Mouse (Mus musculus): ENCODE data around the gene Taar7d. TPM values are rescaled to one million over a fixed set of nuclear protein-coding genes. Genes with fewer than 3 reads are reported as not detected.

Taar7d gene
- polyA plus RNA-seq (2016; fragmentation: Nextera tagmentation; extraction: Ambion mirVana): not detected in 2 replicates

GRCm38 (mm10) chr10:24026922-24027321 lies at the start of gene Taar7d:
Gene Taar7d, plus strand, starts transcription at chr10:24027222.
- H3K4me1 ChIP-seq: no peaks in the 10 kb centered on the region
- no peak within 1 kb of the TSS for H3K4me3 ChIP-seq
- DNase-seq (ENCODE audit: low spot score): no peak
- H3K27me3 ChIP-seq (ENCODE audit: low read depth, poor library complexity, severe bottlenecking): no peaks in the 10 kb centered on the region
- H3K27ac ChIP-seq: no peak within 1 kb of the TSS
- no peaks in the 10 kb centered on the region for H3K9me3 ChIP-seq (replicated peaks)
- H3K36me3 ChIP-seq: no peaks in the 10 kb centered on the region

- no peaks in the 10 kb centered on the region for H3K4me1 ChIP-seq
- WGBS: 60% methylated on average over 4 of the region's 4 CpGs
- no peak overlapping the region for H3K4me3 ChIP-seq
- no peak for DNase-seq (ENCODE audit: low spot score)
- no peaks in the 10 kb centered on the region for H3K36me3 ChIP-seq
- no peak overlapping the region for H3K27ac ChIP-seq
- H3K27me3 ChIP-seq (ENCODE audit: low read depth, poor library complexity, severe bottlenecking): no peaks in the 10 kb centered on the region
- no peaks in the 10 kb centered on the region for H3K9me3 ChIP-seq (replicated peaks)
Measured at GRCm38 (mm10) chr10:23977958-23978357, 49.1 kb upstream of the Taar7d start.

DNA sequence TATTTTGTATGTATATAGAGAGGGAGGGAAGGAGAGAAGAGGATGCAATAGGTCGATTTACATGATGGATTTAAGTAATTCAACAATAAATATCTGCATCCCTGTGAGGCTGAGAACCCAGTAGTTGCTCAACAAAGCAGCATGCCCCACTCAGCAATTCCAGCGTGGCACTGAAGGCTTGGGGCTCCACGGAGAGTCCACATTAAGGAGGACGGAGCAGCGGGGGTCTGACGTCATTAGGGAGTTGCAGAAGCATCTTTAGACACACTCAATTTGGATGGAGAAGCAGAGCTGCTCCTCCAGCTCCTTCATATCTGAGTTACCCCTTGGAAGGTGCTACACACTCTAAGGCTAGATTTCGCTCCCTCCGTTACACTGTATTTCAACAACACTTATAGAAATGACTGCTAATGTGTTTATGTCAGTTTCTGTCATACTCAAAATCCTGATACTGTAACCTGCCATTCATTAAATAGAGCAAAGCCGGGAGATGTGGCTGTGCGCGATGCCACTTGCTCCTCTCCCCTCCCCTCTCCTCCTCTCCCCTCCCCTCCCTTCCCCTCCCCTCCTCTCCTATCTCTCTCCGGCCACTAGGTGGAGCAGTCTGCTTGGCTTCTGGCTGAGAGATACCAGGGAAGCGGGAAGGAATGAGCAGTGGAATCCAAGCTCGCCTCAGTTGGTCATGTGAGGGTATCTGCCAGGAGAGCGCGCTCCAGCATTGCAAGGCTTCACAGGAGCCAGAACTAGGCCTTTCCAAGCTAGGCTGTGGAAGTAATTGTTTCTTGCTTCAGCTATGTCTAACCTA lies 47.9 kb upstream of the Taar7d start:
- Histone ChIP-seq H3K27me3 (ENCODE audit: low read depth, poor library complexity, severe bottlenecking) (no peaks in the 10 kb centered on the region), H3K36me3 (no peaks in the 10 kb centered on the region), H3K9me3 (replicated peaks) (no peaks in the 10 kb centered on the region), H3K27ac (no peak overlapping the region), H3K4me1 (no peaks in the 10 kb centered on the region), H3K4me3 (no peak overlapping the region)
- WGBS: 45% methylated on average over 16 of the region's 16 CpGs
- DNase-seq (ENCODE audit: low spot score): peak; percentile 81

DNA sequence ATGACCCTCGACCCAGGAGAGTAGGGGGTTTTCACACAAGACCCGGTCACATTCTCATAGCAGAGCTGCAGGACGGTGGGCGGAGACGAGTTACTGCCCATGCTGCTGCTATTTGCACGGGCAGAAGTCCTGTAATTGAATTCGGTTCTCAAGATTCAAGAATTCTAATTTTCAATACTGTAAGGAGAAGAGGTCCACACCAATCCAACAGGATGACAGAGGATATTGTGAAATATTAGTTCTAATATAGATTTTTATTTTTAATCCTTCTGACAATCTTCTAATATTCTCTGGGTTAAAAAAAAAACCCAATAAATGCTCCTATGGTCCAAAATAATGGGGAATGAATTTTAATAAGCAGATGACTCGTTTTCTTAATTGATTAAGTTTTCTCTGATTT lies 41.5 kb upstream of the Taar7d start, which contains the start of gene Taar6:
Gene Taar6, minus strand, starts transcription at position 101 of the 400 bp plus-strand sequence.
- Histone ChIP-seq H3K36me3 (no peaks in the 10 kb centered on the region), H3K27me3 (ENCODE audit: low read depth, poor library complexity, severe bottlenecking) (no peaks in the 10 kb centered on the region), H3K9me3 (replicated peaks) (no peaks in the 10 kb centered on the region), H3K27ac (no peak within 1 kb of the TSS), H3K4me1 (no peaks in the 10 kb centered on the region), H3K4me3 (no peak within 1 kb of the TSS)
- DNase-seq (ENCODE audit: low spot score): no peak
- 82% methylated on average over 8 of the region's 8 CpGs for WGBS

GRCm38 (mm10) chr10:23986419-23986818 lies 40.6 kb upstream of the Taar7d start:
- Histone ChIP-seq H3K27me3 (ENCODE audit: low read depth, poor library complexity, severe bottlenecking) (no peaks in the 10 kb centered on the region), H3K36me3 (no peaks in the 10 kb centered on the region), H3K4me3 (no peak overlapping the region), H3K9me3 (replicated peaks) (no peaks in the 10 kb centered on the region), H3K4me1 (no peaks in the 10 kb centered on the region), H3K27ac (no peak overlapping the region)
- 93% methylated on average over 5 of the region's 5 CpGs for WGBS
- DNase-seq (ENCODE audit: low spot score): no peak

DNA sequence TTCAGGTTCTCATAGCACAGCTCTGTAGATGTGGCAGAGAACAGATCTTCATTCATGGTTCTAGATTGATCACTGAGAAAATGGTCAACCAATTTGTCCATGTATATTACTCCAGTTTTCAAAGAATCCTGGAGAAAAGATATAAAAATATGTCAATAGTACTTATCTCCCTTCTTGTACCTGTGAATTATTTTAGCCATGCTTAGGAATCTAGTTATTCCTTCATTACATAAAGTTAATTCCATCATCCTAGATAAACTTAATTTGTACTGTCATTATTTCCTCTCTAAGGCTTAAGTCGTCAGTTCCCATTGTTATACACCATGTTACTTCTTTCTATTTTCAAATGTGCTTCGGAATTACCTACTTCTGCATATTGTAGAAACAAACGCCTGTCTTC lies 33.6 kb upstream of the Taar7d start, which contains the start of gene Taar7a:
Gene Taar7a, minus strand, starts transcription at position 101 of the 400 bp plus-strand sequence.
- no peak within 1 kb of the TSS for H3K27ac ChIP-seq
- no peaks in the 10 kb centered on the region for H3K36me3 ChIP-seq
- no peaks in the 10 kb centered on the region for H3K9me3 ChIP-seq (replicated peaks)
- H3K27me3 ChIP-seq (ENCODE audit: low read depth, poor library complexity, severe bottlenecking): no peaks in the 10 kb centered on the region
- H3K4me1 ChIP-seq: no peaks in the 10 kb centered on the region
- 95% methylated on average over 3 of the region's 3 CpGs for WGBS
- DNase-seq (ENCODE audit: low spot score): no peak
- no peak within 1 kb of the TSS for H3K4me3 ChIP-seq

GRCm38 (mm10) chr10:23999639-24000038 lies 27.4 kb upstream of the Taar7d start, which contains the start of gene Taar7b:
Gene Taar7b, plus strand, starts transcription at chr10:23999939.
- Histone ChIP-seq H3K36me3 (no peaks in the 10 kb centered on the region), H3K27me3 (ENCODE audit: low read depth, poor library complexity, severe bottlenecking) (no peaks in the 10 kb centered on the region), H3K4me3 (no peak within 1 kb of the TSS), H3K27ac (no peak within 1 kb of the TSS), H3K9me3 (replicated peaks) (no peaks in the 10 kb centered on the region), H3K4me1 (no peaks in the 10 kb centered on the region)
- no peak for DNase-seq (ENCODE audit: low spot score)
- 98% methylated on average over 1 of the region's 1 CpGs for WGBS

DNA sequence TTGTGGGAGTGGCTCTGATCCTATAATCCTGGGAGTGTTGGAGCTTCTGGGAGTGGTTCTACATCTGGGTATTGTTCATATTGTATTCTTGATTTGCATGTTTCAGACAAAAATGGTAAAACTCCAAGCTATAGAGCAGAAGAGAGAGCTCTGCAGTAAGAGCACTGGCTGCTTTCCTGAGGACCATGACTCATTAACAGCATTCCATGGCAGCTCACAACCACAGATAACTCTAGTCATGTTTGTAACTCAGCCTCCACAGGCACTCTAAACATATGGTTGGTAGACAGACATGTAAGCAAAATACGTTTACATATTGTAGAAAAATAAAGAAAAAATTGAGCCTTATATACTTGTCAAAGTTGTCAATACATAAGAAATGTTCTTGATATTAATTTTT lies 20.6 kb upstream of the Taar7d start:
- H3K9me3 ChIP-seq (replicated peaks): no peaks in the 10 kb centered on the region
- H3K27ac ChIP-seq: no peak overlapping the region
- WGBS: 90% methylated on average over 1 of the region's 1 CpGs
- no peak overlapping the region for H3K4me3 ChIP-seq
- no peaks in the 10 kb centered on the region for H3K36me3 ChIP-seq
- no peak for DNase-seq (ENCODE audit: low spot score)
- H3K4me1 ChIP-seq: no peaks in the 10 kb centered on the region
- no peaks in the 10 kb centered on the region for H3K27me3 ChIP-seq (ENCODE audit: low read depth, poor library complexity, severe bottlenecking)

GRCm38 (mm10) chr10:24007034-24007433 lies 20.0 kb upstream of the Taar7d start:
- H3K27me3 ChIP-seq (ENCODE audit: low read depth, poor library complexity, severe bottlenecking): no peaks in the 10 kb centered on the region
- WGBS: 71% methylated on average over 2 of the region's 2 CpGs

GRCm38 (mm10) chr10:24008143-24008542 lies 18.9 kb upstream of the Taar7d start:
- Histone ChIP-seq H3K9me3 (replicated peaks) (no peaks in the 10 kb centered on the region), H3K27ac (no peak overlapping the region), H3K27me3 (ENCODE audit: low read depth, poor library complexity, severe bottlenecking) (no peaks in the 10 kb centered on the region), H3K4me1 (no peaks in the 10 kb centered on the region), H3K4me3 (no peak overlapping the region), H3K36me3 (no peaks in the 10 kb centered on the region)
- no peak for DNase-seq (ENCODE audit: low spot score)
- 93% methylated on average over 1 of the region's 1 CpGs for WGBS

More at GRCm38 (mm10) chr10:24007034-24007433, 20.0 kb upstream of the Taar7d start:
- no peaks in the 10 kb centered on the region for H3K36me3 ChIP-seq
- H3K4me3 ChIP-seq: no peak overlapping the region
- H3K9me3 ChIP-seq (replicated peaks): no peaks in the 10 kb centered on the region
- H3K27ac ChIP-seq: no peak overlapping the region
- no peak for DNase-seq (ENCODE audit: low spot score)
- no peaks in the 10 kb centered on the region for H3K4me1 ChIP-seq

GRCm38 (mm10) chr10:24031347-24031746 lies 4.3 kb downstream of the Taar7d start:
- Histone ChIP-seq H3K9me3 (replicated peaks) (no peaks in the 10 kb centered on the region), H3K4me3 (no peak overlapping the region), H3K36me3 (no peaks in the 10 kb centered on the region), H3K4me1 (no peaks in the 10 kb centered on the region), H3K27me3 (ENCODE audit: low read depth, poor library complexity, severe bottlenecking) (no peaks in the 10 kb centered on the region), H3K27ac (no peak overlapping the region)
- DNase-seq (ENCODE audit: low spot score): no peak

DNA sequence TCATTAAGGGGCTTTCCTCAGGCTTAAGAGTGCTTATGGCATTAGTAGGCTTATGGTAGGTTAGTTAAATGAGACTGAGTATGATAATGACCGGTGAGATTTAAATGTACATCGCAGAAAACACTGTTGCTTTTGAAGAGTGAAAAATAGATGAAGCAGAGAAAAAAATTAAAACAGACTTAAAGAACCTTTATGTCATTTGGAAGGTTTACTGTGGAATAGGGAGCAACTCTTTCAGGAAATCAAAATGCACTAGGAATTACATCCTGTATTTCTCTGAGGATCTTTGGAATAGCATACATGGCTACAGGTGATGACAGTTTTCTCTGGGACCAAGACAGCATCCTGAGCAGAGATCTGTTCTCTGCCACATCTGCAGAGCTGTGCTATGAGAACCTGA lies 10.3 kb downstream of the Taar7d start, which contains the start of gene Taar7e:
Gene Taar7e, plus strand, starts transcription at position 301 of the 400 bp plus-strand sequence.
- 94% methylated on average over 2 of the region's 2 CpGs for WGBS
- Histone ChIP-seq H3K27ac (no peak within 1 kb of the TSS), H3K36me3 (no peaks in the 10 kb centered on the region), H3K27me3 (ENCODE audit: low read depth, poor library complexity, severe bottlenecking) (no peaks in the 10 kb centered on the region), H3K4me3 (no peak within 1 kb of the TSS), H3K4me1 (no peaks in the 10 kb centered on the region), H3K9me3 (replicated peaks) (no peaks in the 10 kb centered on the region)
- DNase-seq (ENCODE audit: low spot score): no peak

DNA sequence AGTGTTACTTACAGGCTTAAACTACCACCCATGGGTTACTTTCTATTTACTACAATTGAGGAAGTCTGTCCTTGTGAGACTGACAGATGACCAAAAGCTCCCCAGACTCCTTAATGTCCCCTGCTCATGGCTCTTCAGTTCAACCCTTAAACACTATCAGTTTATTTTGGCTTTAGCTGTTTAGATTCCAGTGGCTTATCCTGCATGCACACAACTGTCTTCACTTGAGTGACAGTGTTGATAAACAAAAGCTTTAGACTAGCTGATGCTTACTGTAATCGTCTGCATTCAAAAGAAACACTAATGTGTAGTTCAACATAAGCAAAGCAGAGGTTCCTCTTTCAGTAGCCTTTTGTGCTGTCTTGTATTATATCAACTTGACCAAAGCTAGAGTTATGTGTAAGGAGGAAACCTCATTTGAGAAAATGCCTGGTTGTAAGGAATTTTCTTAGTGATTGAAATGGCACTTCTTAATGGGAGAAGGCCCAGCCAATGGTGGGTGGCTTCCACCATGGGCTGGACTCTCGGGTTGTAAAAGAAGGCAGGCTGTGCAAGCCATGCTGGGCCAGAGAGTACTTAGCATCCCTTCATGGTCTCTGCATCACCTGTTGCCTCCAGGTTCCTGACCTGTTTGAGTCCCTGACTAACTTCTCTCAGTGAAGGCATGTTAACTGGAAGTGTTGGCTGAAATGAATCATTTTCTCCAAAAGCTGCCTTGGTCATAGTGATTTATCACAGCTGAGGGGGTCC lies 13.3 kb downstream of the Taar7d start:
- Histone ChIP-seq H3K27me3 (ENCODE audit: low read depth, poor library complexity, severe bottlenecking) (no peaks in the 10 kb centered on the region), H3K4me3 (no peak overlapping the region), H3K4me1 (no peaks in the 10 kb centered on the region), H3K9me3 (replicated peaks) (no peaks in the 10 kb centered on the region), H3K27ac (no peak overlapping the region), H3K36me3 (no peaks in the 10 kb centered on the region)
- no peak for DNase-seq (ENCODE audit: low spot score)
- 75% methylated on average over 2 of the region's 2 CpGs for WGBS

All from limb, embryonic 10.5 days (tissue).